Mouse (Mus musculus): ENCODE results near the gene Ell. TPM values are rescaled to one million over a fixed set of nuclear protein-coding genes. Genes with fewer than 3 reads are reported as not detected.

Gene Ell
- polyA plus RNA-seq (2012; rRNA removed), result 21.3 and 26.9 TPM in 2 replicates

DNA sequence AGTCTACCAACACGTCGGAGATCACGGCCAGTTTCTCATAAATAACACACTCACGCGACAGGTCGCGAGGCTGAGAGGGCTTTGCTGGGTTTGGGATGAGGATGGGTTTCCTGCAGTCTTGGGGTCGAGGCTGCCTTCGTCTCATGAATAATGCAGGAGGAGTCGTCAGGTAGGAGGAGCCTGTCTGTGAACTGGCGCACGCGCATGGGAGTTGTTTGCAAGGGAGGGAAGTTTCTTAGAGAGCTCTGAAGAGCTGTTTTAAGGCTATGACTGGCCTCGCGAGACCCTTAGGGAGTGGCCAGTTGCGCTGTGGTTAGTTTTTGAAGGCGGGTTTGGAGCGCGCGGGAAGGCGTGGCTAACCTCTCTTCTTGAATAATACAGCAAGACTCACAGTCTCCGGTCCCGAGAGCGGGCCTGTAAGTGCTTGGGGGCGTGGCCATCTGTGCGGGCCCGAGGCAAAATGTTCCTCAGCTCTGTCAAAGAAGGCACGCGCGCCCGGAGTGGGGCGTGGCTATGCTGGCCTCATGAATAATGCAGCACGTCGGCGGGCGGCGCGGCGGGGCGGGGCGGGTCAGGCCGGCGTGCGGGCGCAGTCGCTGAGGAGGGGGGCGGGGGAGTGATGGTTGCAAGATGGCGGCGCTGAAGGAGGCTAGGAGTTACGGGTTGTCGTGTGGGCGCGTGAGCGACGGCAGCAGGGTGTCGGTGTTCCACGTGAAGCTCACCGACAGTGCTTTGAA lies at the start of gene Ell:
Ell (plus strand) TSS at position 381 of the 737 bp plus-strand sequence.
- DNase-seq (ENCODE audit: low spot score), result peak; percentile 99

DNA sequence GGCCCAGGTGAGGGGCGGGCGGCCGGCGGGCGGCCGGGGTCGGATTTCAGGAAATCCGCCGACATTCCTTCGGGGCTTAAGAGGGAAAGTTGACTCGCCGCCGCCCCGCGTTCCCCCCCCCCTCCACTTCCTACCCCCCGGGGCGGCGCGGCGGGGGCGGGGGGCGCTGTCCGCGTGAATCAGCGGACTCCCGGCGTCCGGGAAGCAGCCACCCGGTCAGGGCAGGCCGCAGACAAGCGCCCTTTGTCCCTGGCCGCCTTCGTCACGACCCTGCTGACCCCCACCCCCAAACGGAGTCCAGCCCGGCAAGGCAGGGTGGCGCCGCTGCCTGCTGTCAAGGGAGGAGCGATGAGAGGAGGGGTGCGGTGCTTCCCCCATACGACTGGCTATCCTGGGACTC lies 49.7 kb upstream of the Ell start:
- DNase-seq (ENCODE audit: low spot score), result no peak

DNA sequence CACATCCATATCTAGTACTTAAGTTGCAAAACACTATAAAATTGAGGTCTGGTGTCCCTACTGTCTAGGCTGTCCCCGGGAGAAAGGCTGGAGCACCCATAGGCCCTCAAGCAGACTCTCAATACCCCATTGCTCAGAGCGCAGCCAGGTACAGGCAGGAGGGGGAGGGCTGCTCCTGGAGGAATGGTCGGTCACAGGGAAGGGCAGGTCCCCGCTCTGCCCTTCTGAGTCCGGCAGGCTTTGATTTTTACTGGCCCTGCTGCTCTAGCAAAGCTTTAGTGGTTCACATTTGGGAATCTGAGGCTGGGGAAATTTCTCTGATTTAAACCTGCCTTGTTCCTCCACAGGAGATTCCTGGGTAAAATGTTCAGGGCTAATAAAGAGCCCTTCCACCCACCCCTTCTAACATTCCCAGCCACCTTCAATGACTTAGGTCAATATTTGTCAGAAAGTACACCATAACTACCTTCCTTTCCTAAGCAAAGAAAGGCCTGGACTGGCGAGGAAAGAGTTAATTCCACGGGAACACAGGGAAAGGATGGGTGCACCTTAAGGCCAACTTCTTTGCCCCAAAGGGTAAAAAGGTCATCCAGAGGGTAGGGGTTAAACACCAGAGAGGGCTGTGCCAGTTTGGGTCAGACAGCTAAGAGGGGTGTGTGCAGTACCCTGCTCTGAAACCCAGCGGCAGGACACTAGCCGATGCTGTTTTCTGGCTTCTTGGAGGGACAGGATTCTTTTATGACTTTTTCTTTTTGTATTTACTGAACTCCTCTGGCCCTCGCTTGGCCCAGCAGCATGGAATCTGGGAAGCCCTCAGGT lies 49.0 kb upstream of the Ell start:
- DNase-seq (ENCODE audit: low spot score), result no peak

DNA sequence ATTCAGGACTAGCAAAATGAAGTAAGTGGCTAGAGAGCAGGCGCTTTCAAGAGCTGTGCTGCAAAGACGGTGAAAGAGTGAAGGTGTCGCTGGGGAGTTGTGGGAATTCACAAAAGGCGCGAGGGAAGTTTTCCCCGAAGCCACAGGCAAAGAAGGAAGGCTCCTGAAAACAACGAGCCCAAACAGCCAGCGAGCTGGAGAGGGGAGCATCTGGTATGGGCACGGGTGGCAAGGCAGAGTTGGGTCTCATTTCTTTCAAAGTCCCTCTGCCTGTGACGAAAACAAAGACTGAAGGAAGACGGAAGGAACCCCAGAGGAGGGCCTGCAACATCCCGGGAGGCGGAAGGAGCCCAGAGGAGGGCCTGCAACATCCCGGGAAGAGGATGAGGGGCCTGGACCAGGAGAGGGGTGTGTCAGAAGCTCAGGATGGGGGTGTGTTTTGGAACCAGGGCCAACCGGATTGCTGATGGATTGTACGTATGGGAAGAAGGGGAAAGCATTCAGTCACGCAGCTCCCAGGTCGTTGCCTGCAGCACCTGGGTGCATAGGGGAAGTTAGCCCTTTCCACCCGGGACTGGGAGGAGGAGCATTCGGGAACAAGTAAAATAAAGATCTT lies 48.3 kb upstream of the Ell start:
- DNase-seq (ENCODE audit: low spot score), result no peak

DNA sequence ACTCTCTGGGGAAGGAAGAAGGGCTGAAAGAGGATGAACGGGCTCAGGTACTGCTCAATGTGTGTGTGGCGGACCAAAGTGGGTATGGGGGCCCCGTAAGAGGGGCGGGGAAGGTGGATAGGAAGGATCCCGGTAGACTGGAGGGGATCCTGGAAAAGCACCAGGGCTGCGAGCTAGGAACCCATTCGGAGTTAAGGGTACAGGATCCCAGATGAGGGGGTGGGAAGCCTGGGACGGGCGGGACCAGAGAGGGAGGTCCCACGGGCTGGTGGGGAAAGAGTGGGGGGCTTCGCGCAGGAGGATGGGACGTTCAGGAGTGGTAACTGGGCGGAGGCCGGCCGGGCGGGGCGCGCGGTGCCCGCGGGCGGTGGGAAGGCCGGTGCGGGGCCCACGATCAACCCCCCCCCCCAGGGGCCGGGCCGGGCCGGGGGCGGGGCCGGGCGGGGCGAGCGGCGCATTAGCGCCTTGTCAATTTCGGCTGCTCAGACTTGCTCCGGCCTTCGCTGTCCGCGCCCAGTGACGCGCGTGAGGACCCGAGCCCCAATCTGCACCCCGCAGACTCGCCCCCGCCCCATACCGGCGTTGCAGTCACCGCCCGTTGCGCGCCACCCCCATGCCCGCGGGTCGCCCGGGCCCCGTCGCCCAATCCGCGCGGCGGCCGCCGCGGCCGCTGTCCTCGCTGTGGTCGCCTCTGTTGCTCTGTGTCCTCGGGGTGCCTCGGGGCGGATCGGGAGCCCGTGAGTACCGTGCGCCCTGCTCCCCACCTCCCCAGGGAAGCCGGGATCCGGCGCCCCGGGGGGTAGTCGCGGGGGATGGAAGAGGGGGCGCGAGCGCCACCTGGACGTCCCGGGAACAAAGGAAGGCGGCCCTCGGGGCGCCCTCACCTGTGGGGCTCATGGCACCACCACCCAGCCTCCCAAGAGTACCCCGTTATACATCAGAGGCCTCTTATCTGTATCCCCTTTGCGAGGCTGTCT lies 46.3 kb upstream of the Ell start, which contains the start of gene Crlf1:
Crlf1 (plus strand) TSS at position 495 of the 977 bp plus-strand sequence.
- no peak for DNase-seq (ENCODE audit: low spot score)

DNA sequence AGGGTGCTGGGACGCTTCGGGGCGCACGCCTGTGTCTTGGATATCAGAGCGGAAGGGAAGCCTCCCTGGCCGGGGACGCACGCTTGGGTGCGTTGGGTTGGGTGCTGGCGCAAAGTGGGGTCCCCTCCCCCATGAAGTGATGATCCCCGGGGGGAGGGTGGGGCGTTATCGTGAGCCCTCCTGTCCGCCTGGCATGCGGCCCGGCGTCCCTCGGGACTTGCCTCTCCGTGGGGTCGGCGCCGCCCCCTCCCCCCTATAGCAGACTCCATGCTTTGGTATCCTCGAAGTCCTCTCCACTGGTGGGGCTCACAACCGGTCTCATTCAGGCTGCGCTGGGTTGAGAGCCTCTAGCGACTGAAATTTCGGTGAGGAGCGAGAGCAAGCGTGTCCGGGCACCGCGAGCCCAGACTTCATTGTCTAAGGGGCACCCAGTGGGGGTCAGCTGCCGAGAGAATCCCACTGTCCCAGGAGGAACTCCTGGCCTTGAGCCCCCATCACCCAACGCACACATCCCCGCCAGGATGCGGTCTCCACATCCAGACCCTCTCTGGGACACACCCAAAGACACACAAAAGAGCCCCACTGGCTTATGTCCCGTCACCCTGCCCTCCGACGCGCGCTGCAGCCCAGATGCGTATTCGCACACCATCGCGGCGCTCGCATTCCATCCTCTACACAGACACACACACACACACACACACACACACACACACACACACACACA lies 45.4 kb upstream of the Ell start:
- no peak for DNase-seq (ENCODE audit: low spot score)

DNA sequence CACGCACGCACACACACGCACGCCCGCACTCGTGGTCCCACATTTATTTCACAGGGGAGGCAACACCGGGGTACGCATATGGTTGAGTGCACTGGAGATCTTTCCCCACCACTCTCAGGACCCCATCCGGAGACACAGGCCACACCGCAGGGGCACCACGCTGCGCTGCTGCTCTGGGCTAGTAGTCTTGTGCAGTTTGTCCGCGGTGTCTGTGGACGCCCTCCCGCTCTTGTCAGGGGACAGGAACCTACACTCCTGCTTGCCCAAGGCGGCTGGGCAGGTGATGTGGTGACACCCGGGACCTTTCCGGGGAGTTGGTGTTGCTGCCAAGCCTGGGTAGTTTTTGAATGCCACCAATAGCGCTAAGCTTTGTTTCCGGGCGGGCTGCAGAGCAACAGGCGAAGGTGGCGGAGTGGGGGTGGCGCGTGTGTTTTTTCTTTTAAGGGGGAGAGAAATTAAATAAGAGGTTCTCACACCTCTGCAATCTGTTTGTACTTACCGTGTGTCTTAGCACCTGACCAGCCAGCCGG lies 44.8 kb upstream of the Ell start:
- DNase-seq (ENCODE audit: low spot score), result no peak

DNA sequence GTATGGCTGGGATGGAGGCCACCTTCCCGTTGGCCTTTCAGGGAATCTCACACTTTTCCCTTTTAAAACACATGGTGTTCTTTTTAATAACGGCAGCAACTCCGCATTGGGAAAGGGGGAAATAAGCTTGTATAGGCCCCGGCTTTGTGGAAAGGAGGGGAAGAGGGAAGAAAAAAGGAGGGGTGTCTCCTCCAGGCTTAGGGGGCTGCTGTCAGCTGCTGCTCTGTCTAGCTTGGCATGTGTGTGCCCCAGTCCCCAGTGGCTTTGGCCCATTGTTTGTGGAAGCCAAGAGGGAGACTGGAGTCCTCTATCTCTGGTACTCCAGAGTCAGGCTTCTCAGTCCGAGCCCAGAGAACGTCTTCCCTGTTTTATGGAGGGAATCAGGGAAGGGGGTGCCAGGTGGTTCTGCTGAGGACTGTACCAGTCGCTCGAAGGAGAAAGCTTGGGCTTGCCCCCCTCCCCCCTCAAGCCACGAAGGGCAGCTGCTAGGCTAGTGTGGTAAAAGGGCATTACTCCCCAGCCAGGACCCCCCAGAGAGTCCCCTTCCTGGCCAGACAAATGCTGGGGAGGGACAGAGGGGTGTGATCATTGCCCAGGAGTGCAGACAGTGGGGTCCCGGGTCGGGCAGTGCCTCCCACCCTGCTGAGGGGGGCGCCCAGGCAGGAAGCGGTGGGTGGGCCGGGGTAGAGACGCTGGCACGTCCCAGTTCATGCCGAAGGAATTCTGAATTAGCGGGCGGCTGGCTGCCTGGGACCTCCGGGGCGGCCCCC lies 44.1 kb upstream of the Ell start:
- DNase-seq (ENCODE audit: low spot score), result no peak

DNA sequence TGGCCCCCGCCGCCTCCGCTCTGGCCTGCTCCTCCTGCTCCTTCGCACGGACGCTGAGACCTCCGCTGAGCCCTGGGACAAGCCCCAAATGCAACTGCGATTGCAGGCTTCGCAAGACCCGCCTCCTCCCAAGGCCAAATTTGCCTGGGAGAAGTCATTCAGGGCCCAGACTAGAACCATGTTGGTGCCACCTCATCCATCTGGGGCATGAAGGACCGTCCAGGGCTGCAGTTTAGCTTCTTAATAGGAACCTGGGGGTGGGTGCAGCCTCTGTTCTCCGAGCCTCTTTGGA lies 43.5 kb upstream of the Ell start:
- no peak for DNase-seq (ENCODE audit: low spot score)

DNA sequence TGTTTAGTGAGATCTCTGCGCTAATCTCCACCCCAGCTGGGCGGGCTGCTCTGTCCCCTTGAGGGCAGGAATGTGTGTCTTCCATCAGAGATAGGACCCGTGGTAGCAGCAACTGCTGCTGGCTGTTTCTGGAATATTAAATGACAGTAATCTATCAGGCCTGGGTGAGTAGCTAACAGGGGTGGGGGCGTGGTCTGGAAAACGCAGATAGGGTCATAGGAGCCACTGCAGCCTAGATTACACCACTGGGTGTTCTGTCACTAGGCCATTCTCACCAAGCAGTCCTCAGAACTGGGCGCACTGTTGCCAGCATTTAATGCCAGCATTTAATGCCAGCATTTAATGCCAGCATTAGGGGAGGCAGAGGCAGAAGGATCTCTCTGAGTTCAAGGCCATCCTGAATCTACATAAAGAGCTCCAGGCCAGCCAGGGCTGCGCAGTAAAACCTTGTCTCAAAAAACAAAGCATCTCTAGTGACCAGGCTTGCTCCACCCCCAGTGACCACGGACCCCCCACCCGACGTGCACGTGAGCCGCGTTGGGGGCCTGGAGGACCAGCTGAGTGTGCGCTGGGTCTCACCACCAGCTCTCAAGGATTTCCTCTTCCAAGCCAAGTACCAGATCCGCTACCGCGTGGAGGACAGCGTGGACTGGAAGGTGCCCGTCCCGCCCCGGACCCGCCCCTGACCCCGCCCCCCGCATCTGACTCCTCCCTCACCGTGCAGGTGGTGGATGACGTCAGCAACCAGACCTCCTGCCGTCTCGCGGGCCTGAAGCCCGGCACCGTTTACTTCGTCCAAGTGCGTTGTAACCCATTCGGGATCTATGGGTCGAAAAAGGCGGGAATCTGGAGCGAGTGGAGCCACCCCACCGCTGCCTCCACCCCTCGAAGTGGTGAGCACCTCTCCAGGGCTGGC lies 38.6 kb upstream of the Ell start:
- DNase-seq (ENCODE audit: low spot score), result no peak

DNA sequence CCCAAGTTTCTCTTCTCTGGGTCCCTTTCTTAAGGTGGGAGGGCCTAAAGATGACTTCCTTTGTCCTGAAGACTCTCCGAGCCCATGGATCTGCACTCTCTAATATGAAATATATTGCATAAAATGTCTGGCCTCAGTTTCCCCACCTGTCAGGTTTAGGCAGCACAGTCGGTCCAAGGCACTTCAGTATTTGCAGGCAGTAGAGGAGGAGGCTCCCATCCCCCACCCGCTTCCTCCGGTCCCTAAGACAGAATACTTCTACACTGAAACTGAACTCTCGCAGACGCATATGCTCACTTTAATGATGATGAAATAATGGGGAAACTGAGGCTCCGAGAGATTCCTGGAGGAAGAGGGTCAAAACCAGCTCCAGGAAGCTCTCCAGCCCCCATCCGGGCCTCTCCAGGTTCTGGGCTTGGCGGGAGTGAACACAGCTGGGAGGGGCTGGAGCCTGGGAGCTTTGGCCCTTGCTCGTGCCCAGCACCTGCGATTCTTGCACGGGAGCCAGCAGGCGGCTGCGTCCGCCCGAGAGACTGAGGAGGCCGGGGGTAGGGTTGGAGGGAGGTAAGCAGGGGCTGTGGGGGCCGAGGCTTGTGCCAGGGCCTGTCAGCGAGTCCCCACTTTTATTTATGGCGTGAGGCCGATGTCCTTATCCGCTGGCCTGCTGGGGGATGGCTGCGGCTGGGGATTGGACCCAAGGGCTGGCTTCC lies 37.3 kb upstream of the Ell start:
- DNase-seq (ENCODE audit: low spot score), result no peak

DNA sequence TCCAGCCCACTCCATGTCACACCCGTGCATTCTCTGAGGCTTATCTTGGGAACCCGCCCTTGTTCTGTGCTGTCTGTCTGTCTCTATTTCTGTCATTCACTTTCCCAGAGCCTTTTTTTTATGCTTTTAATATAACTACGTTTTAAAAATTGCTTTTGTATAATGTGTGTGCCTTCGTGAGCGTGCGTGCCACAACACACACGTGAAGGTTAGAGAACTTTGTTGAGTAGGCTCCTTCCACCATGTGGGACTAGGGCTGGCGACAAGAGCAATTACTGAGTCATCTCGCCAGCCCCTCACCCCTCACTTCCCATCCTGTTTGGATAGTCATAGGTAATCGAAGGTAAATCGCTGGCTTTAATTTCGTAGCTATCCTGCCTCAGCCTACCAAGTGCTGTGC lies 36.7 kb upstream of the Ell start:
- DNase-seq (ENCODE audit: low spot score), result no peak

DNA sequence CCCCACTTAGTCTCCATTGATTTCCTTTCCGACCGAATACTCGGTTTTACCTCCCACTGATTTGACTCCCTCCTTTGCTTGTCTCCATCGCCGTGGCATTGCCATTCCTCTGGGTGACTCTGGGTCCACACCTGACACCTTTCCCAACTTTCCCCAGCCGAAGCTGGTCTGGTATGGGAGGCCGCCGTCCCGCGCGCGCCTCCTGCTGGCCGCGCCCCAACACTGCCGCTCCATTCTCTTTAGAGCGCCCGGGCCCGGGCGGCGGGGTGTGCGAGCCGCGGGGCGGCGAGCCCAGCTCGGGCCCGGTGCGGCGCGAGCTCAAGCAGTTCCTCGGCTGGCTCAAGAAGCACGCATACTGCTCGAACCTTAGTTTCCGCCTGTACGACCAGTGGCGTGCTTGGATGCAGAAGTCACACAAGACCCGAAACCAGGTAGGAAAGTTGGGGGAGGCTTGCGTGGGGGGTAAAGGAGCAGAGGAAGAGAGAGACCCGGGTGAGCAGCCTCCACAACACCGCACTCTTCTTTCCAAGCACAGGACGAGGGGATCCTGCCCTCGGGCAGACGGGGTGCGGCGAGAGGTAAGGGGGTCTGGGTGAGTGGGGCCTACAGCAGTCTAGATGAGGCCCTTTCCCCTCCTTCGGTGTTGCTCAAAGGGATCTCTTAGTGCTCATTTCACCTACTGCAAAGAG lies 36.1 kb upstream of the Ell start:
- DNase-seq (ENCODE audit: low spot score), result no peak

DNA sequence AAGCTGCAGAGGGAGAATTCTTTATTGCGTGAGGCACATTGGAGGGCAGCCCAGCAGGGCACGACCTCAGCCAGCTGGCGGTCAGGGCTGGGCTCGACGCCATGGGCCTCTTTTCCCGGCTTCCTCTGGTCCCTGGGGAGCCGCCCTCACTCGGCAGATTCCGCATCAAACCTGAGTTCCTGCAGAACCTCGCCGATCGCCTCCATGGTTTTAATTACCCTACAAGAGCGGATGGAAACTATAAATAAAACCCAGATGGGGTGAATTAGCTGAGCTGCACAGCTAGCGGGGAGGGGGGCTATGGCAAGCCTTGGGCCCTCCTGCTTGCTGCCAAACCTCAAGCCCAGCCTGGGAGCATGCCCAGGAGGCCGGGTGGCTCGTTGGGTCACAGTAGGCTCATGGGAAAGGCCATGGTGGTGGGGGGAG lies 35.0 kb upstream of the Ell start:
- no peak for DNase-seq (ENCODE audit: low spot score)

DNA sequence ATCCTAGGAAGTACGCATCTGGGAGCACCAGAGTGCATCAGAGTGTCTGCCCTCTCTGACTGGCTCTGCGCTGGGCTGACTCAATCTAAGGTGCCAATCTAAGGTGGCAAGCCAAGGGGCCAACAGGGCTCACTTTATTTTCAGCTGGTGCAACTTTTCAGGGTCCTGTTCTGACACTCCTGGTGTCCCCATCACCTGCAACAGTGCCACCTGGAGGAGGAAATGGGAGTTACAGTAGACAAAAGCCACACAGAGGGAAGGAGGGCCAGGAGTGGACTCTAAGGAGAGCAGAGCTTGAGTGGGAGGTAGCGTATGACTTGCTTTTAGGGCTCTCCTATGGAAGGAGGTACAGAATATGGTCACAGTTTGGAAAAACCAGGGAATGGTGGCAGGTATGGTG lies 34.4 kb upstream of the Ell start:
- DNase-seq (ENCODE audit: low spot score), result no peak

DNA sequence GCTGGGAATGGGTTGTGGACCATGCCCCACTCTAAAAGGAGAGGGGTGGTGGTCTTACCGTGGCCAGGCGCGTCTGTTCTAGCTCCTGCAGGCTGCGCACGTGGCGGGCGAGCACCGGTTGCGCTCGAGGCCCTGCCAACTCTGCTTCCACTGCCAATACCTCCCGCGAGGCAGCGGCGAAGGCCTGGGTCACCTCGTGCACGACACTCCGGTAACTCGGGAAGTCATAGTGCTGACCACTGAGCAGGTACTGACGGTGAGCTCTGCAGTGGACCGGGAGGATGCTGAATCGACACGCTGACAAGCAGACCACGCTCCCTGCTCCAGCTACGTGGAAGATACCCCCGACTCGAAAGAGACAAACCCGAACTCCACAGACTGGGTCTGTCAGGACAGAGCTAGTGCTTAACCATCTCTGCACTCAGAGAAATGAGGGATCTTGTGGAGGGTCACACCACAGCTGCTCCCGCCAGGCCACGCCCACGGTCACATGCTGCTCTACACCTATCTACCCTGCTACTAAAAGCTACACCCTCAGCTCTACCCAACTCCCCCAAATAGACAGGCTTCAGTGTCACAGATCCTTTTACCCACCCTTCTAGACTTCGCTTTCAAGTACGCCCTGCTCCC lies 33.4 kb upstream of the Ell start:
- no peak for DNase-seq (ENCODE audit: low spot score)
